In the genomic region with DNA sequence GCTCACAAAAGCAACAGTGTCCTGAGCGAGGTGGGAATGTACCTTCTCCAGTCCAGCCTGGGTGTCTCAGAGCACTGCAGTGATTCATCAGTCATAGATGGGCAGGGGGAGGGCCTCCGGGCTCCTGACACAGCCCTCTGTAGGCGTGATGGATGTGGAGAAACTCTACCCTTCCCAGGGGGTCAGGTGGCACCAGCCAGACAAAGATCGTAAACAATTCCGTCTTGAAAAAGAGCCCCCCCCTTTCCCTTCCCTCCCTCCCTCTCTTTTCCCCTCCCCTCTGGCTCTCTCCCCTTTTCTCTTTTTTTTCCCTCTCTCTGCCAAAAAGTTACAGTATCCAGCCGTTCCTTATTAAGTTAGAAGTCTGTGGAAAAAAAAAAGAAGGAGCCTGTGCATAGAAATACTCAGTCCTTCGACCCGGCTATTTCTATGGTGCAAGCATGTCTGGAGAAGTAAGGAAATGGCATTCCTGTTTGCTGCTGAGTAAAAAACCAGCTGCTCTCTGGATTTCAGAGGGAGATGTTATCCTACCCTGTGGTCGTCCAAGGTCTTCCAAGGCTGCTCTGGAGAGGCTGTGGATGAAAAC, we compare ENCODE assay signal across 8 mouse cellular contexts. TPM values are rescaled to one million over a fixed set of nuclear protein-coding genes. Genes with fewer than 3 reads are reported as not detected.
DNase-seq lines count a peak whose midpoint lies in the region; ATAC-seq and TF ChIP-seq lines count a peak whose summit lies in the region.

No protein-coding gene starts in this region.

- H3K4me1 ChIP-seq in lung, embryonic 16.5 days (replicated peaks; ENCODE audit: control insufficient read depth, insufficient read depth, low read length) = peaks cover 24% of the 10 kb centered on the region
- H3K4me1 ChIP-seq in lung, adult 2 months (ENCODE audit: control insufficient read depth, insufficient read depth, low read length) = peaks cover 3% of the 10 kb centered on the region; the same call in 1 of the 2 replicates
- no peaks in the 10 kb centered on the region for H3K4me1 ChIP-seq in intestine, postnatal 0 days (replicated peaks; ENCODE audit: control insufficient read depth, insufficient read depth, low read length)
- H3K4me1 ChIP-seq in stomach, embryonic 15.5 days = peaks cover 16% of the 10 kb centered on the region
- H3K4me1 ChIP-seq in midbrain, embryonic 14.5 days (ENCODE audit: control insufficient read depth, insufficient read depth, low read length) = no peaks in the 10 kb centered on the region

- H3K36me3 ChIP-seq in lung, embryonic 16.5 days (ENCODE audit: control insufficient read depth, insufficient read depth, low read length) = no peaks in the 10 kb centered on the region
- no peaks in the 10 kb centered on the region for H3K36me3 ChIP-seq in intestine, postnatal 0 days (ENCODE audit: control insufficient read depth, insufficient read depth)
- H3K36me3 ChIP-seq in stomach, embryonic 15.5 days = no peaks in the 10 kb centered on the region
- H3K36me3 ChIP-seq in midbrain, embryonic 14.5 days (ENCODE audit: control insufficient read depth, insufficient read depth, low read length) = no peaks in the 10 kb centered on the region

- H3K4me3 ChIP-seq in lung, embryonic 16.5 days (ENCODE audit: low read length) = no peak overlapping the region
- H3K4me3 ChIP-seq in lung, adult 2 months (replicated peaks; ENCODE audit: extremely low read depth, low read depth, low read length) = no peak overlapping the region
- no peak overlapping the region for H3K4me3 ChIP-seq in intestine, postnatal 0 days (ENCODE audit: low read depth, low read length)
- no peak overlapping the region for H3K4me3 ChIP-seq in stomach, embryonic 15.5 days (replicated peaks)
- H3K4me3 ChIP-seq in midbrain, embryonic 14.5 days (replicated peaks; ENCODE audit: low read depth, low read length) = no peak overlapping the region

- 3% methylated on average over 9 of the region's 9 CpGs for whole genome bisulfite sequencing in lung, embryonic 16.5 days
- 13% methylated on average over 9 of the region's 9 CpGs for WGBS in lung, adult 2 months
- WGBS in intestine, postnatal 0 days = 11% methylated on average over 9 of the region's 9 CpGs
- 6% methylated on average over 9 of the region's 9 CpGs for WGBS in stomach, embryonic 15.5 days
- WGBS in midbrain, embryonic 14.5 days = 46% methylated on average over 9 of the region's 9 CpGs

- no peak overlapping the region for H3K9ac ChIP-seq in lung, embryonic 16.5 days (ENCODE audit: low read length)
- no peak overlapping the region for H3K9ac ChIP-seq in intestine, postnatal 0 days (ENCODE audit: low read depth, low read length)
- no peak overlapping the region for H3K9ac ChIP-seq in stomach, embryonic 15.5 days
- no peak overlapping the region for H3K9ac ChIP-seq in midbrain, embryonic 14.5 days (replicated peaks; ENCODE audit: low read length)

- no peak for TF ChIP-seq POLR2A in lung, adult 2 months (IDR thresholded peaks at IDR 0.05; ENCODE audit: borderline replicate concordance, extremely low read depth, low read depth, low read length)

- DNase-seq in lung, adult 2 months = no peak
- DNase-seq in fibroblast of lung, adult 2 months (ENCODE audit: low read depth) = peak; percentile 95
- DNase-seq in midbrain, embryonic 14.5 days = no peak
- no peak for DNase-seq in cerebellum, postnatal 36 days
- no peak for DNase-seq in layer of hippocampus, postnatal 36 days

- H3K27me3 ChIP-seq in lung, embryonic 16.5 days (ENCODE audit: control insufficient read depth, insufficient read depth, low read depth, low read length) = no peaks in the 10 kb centered on the region
- no peaks in the 10 kb centered on the region for H3K27me3 ChIP-seq in intestine, postnatal 0 days (replicated peaks; ENCODE audit: control insufficient read depth, insufficient read depth, low read length)
- no peaks in the 10 kb centered on the region for H3K27me3 ChIP-seq in stomach, embryonic 15.5 days (replicated peaks)
- no peaks in the 10 kb centered on the region for H3K27me3 ChIP-seq in midbrain, embryonic 14.5 days (ENCODE audit: control insufficient read depth, insufficient read depth, low read length)

- H3K27ac ChIP-seq in lung, embryonic 16.5 days (ENCODE audit: low read length) = peak overlapping the region; percentile 61
- H3K27ac ChIP-seq in intestine, postnatal 0 days (ENCODE audit: low read depth, low read length) = peak overlapping the region; percentile 41
- H3K27ac ChIP-seq in stomach, embryonic 15.5 days = peak overlapping the region; percentile 93
- no peak overlapping the region for H3K27ac ChIP-seq in midbrain, embryonic 14.5 days (replicated peaks; ENCODE audit: low read depth, low read length)

- ATAC-seq in lung, embryonic 16.5 days (ENCODE audit: low read depth) = peak; percentile 72
- peak; percentile 19; the same call in 1 of the 2 replicates for ATAC-seq in intestine, postnatal 0 days
- ATAC-seq in stomach, embryonic 15.5 days (ENCODE audit: insufficient read depth, low FRiP score, low read depth) = peak; percentile 76; the same call in 1 of the 2 replicates
- ATAC-seq in midbrain, embryonic 14.5 days (ENCODE audit: low FRiP score, low TSS enrichment) = no peak

- peak overlapping the region; percentile 31; the same call in 1 of the 2 replicates for H3K4me2 ChIP-seq in lung, embryonic 16.5 days (ENCODE audit: low read depth, low read length)
- H3K4me2 ChIP-seq in intestine, postnatal 0 days (replicated peaks; ENCODE audit: low read depth) = 0 out of 2 replicates have a peak overlapping the region, but pooled peaks have one; percentile 3
- H3K4me2 ChIP-seq in stomach, embryonic 15.5 days = peak overlapping the region; percentile 33; the same call in 1 of the 2 replicates
- no peak overlapping the region for H3K4me2 ChIP-seq in midbrain, embryonic 14.5 days (ENCODE audit: low read length)

- TF ChIP-seq CTCF in lung, adult 2 months (IDR thresholded peaks at IDR 0.05; ENCODE audit: insufficient read depth, low read length) = no peak
- no peak for TF ChIP-seq CTCF in intestine, postnatal 0 days (IDR thresholded peaks at IDR 0.05; ENCODE audit: low read depth)

- no peaks in the 10 kb centered on the region for H3K9me3 ChIP-seq in lung, embryonic 16.5 days (ENCODE audit: control insufficient read depth, low read length)
- H3K9me3 ChIP-seq in intestine, postnatal 0 days (ENCODE audit: control insufficient read depth) = no peaks in the 10 kb centered on the region
- H3K9me3 ChIP-seq in stomach, embryonic 15.5 days = no peaks in the 10 kb centered on the region
- peaks cover 7% of the 10 kb centered on the region; the same call in 1 of the 2 replicates for H3K9me3 ChIP-seq in midbrain, embryonic 14.5 days (ENCODE audit: control insufficient read depth, low read length)

RNA-seq across cellular contexts. Expression of gene Gas1, which starts 49.2 kb away (rescaled TPM):
- polyA plus RNA-seq in lung, embryonic 16.5 days (2015; fragmentation: Nextera tagmentation; extraction: Ambion mirVana) = 11.2 and 12.5 TPM in 2 replicates
- 66.0 and 124 TPM in 2 replicates for polyA plus RNA-seq in lung, adult 2 months (2012; rRNA removed)
- polyA plus RNA-seq in intestine, postnatal 0 days (2015; fragmentation: Nextera tagmentation; extraction: Ambion mirVana) = 41.5 and 44.4 TPM in 2 replicates
- polyA plus RNA-seq in stomach, embryonic 15.5 days (2015; fragmentation: Nextera tagmentation; extraction: Ambion mirVana) = 98.6 and 104 TPM in 2 replicates
- 13.8 and 24.2 TPM in 2 replicates for polyA plus RNA-seq in midbrain, embryonic 14.5 days (2014; fragmentation: Nextera tagmentation; extraction: Ambion mirVana)
- total RNA-seq in layer of hippocampus, postnatal 36 days (2021) = 10 to 100 TPM; 10.1 to 10.3 TPM
